Mouse (Mus musculus) limb, embryonic 10.5 days (tissue): ENCODE data around the gene Sh3bgrl3. TPM values are rescaled to one million over a fixed set of nuclear protein-coding genes. Genes with fewer than 3 reads are reported as not detected.

Source experiments
- DNase-seq: peaks from one replicate; pipeline ENCODE4 v3.0.0-alpha.2; 2017; ENCODE audit warnings: low spot score
- H3K27ac ChIP-seq: fragments of 300-500 bp; sonication (generic); 2 replicates; pipeline ENCODE4 v1.5.1; 2016; ENCODE audit warnings: mild to moderate bottlenecking
- H3K27me3 ChIP-seq: fragments of 300-500 bp; sonication (generic); 2 replicates; pipeline ENCODE4 v1.6.1; 2016; ENCODE audit warnings: low read depth, mild to moderate bottlenecking; ENCODE audit not compliant: poor library complexity, severe bottlenecking
- H3K36me3 ChIP-seq: fragments of 300-500 bp; sonication (generic); 2 replicates; pipeline ENCODE4 v1.6.1; 2016; ENCODE audit warnings: mild to moderate bottlenecking, moderate library complexity
- H3K4me1 ChIP-seq: fragments of 300-500 bp; sonication (generic); 2 replicates; pipeline ENCODE4 v1.6.1; 2016
- H3K4me3 ChIP-seq: fragments of 300-500 bp; sonication (generic); 2 replicates; pipeline ENCODE4 v1.5.1; 2016; ENCODE audit warnings: mild to moderate bottlenecking, moderate library complexity
- H3K9me3 ChIP-seq: fragments of 300-500 bp; sonication (generic); replicated peaks from 2 replicates; pipeline ENCODE4 v1.6.1; 2016; ENCODE audit warnings: mild to moderate bottlenecking
- WGBS: fragments of 180-500 bp; shearing (Covaris S2); methylation state at CpG from one replicate; pipeline ENCODE4 v1.1.7; 2016; 5-methylcytosine and 5-hydroxymethylcytosine counted together
- polyA plus RNA-seq: library from polyadenylated mRNA; unstranded; fragments of >200 nt; fragmentation: Nextera tagmentation; extraction: Ambion mirVana; gene quantifications from 2 replicates; pipeline ENCODE4 v1.2.1, GENCODE M21; 2016

Gene Sh3bgrl3
- polyA plus RNA-seq, 1 experiment from 2014 or later: 308 TPM

DNA sequence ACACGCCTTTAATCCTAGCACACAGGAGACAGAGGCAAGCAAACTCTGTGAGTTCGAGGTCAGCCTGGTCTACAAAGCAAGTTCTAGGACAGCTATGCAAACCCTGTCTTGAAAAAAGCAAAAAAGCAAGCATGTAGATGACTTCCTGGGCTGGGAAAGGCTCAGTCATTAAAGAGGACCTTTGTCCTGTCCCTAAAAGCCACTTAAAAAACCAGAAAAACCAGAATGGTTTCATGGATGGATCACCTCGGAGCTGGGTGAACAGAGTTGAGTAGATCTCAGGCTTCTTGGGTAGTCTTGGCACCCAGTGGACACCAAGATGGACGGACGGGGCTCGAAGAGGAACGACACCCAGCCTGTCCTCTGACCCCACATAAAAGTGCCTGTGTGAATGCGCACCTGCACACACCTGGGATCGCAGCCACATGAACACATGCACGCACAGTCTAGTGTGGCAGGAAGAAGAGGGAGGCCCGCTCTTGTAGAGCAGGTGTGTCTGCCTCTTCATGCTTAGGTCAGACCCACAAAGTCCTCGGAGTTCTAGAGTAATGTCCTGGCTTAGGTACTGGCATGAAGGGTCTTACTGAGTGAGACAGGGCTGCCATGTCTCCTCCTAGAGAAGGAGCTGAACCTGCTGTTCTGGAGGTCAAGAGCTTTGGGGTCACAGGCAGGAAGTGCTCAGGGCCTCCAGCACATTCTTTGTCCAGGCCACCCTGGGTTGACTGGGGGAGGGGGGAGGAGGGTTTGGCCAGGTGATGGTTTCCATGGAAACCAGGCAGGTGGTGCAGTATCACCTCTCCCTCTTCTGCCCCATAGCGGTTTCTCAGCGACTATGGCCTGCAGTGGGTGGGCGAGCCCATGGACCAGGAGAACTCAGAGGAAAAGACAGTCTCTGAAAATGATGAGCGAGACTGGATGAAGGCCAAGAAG lies 13.1 kb downstream of the Sh3bgrl3 start:
- WGBS: 85% methylated on average over 16 of the region's 16 CpGs
- Histone ChIP-seq H3K4me3 (no peak overlapping the region), H3K27ac (no peak overlapping the region), H3K9me3 (no peaks in the 10 kb centered on the region), H3K27me3 (no peaks in the 10 kb centered on the region), H3K4me1 (peaks cover 49% of the 10 kb centered on the region), H3K36me3 (no peaks in the 10 kb centered on the region)
- no peak for DNase-seq

DNA sequence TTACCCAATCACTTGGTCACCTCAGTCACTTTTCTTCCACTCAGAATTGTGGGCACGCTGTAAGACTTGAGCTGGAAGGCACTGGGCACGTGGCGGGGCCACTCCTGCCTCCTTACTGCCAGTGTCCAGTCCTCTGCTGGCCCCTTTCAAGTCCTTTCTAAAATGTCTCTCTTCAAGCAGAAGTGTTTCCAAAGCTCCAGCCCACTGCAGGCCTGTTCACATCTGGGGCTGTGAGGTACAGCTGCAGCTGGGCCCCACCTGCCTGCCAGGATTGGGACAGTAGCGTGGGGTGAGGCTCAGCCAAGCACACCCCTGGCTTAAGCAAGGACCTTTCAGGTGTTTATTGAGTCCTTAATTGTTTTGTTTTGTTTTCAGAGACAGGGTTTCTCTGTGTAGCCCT lies 14.6 kb downstream of the Sh3bgrl3 start:
- WGBS: 92% methylated on average over 4 of the region's 4 CpGs
- Histone ChIP-seq H3K36me3 (no peaks in the 10 kb centered on the region), H3K4me3 (no peak overlapping the region), H3K27ac (peak overlapping the region; percentile 61; the same call in 1 of the 2 replicates), H3K27me3 (no peaks in the 10 kb centered on the region), H3K9me3 (no peaks in the 10 kb centered on the region), H3K4me1 (peaks cover 40% of the 10 kb centered on the region)
- no peak for DNase-seq

DNA sequence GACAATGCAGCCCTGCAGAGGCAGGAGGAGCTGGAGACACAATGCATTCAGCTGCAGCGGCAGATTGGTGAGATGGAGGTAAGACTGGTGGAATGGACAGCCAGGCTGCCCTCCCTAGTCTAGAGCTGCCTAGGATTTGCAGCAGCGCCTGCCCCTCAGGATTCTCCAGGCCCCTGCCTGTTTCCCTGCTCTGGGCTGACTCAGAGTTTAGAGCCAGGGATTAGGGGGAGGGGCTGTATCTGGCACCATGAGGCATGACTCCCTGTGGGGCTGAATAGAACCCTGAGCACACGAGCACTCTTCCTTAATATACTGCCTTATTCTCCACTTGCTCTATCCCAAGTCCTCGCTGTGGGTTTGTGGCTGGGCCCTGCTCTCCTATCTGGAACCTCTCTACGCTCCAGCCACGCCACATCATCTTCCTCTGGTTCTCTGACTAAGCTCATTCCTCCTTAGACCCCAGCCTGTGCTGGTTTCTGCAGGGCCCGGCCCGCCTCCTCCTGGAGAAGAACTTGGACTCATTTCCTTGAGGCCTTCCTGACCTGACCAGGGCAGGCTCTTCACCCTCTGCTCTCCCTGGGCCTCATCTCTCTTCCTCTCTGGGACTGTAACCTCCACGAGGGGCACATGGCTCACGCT lies 15.1 kb downstream of the Sh3bgrl3 start:
- no peaks in the 10 kb centered on the region for H3K9me3 ChIP-seq
- H3K27me3 ChIP-seq: no peaks in the 10 kb centered on the region
- no peak overlapping the region for H3K4me3 ChIP-seq
- H3K4me1 ChIP-seq: peaks cover 39% of the 10 kb centered on the region
- 61% methylated on average over 10 of the region's 10 CpGs for WGBS
- no peak for DNase-seq
- peak overlapping the region; percentile 61 for H3K27ac ChIP-seq
- no peaks in the 10 kb centered on the region for H3K36me3 ChIP-seq

DNA sequence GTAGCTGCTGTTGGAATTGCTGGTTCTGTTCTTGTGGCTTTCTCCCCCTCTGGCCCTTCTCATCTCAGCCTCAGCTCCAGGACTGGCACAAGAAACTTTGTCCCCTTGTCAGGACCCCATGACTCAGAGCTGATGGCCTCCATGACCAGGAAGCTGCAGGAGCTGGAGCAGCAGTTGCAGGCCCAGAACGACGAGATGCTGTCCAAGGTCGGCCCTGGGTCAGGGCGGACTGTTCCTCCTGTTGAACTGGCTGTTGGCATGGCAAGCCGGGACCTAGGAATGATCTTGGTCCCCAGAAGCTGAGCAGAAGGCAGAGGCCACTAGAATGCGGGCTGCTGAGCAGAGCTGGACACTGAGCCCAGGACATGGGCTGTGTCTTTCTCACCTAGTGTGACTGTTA lies 16.2 kb downstream of the Sh3bgrl3 start:
- no peaks in the 10 kb centered on the region for H3K9me3 ChIP-seq
- no peaks in the 10 kb centered on the region for H3K36me3 ChIP-seq
- no peak overlapping the region for H3K4me3 ChIP-seq
- 83% methylated on average over 6 of the region's 6 CpGs for WGBS
- peaks cover 40% of the 10 kb centered on the region for H3K4me1 ChIP-seq
- no peaks in the 10 kb centered on the region for H3K27me3 ChIP-seq
- no peak overlapping the region; the same call in 1 of the 2 replicates for H3K27ac ChIP-seq
- no peak for DNase-seq

DNA sequence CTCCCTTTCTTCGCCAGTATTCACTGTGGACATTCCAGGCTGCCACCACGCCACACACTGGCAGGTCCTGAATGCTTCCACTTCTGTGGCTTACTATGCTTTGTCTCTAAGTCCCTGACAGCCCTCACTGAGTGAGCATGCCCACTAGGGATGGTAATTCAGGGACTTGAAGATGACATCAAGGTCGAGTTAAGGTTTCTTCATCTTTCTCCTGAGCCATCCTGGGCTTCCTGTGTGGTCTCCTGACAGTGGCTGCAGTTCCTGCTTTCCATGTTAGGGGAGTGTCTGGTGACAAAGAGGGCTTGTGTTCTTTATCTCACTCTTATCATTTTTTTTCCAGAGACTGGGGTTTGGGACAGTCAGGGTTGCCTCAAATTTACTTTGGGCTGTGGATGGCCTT lies 17.9 kb downstream of the Sh3bgrl3 start:
- 65% methylated on average over 3 of the region's 3 CpGs for WGBS
- Histone ChIP-seq H3K27ac (no peak overlapping the region), H3K36me3 (no peaks in the 10 kb centered on the region), H3K4me3 (no peak overlapping the region), H3K9me3 (no peaks in the 10 kb centered on the region), H3K4me1 (peaks cover 46% of the 10 kb centered on the region), H3K27me3 (no peaks in the 10 kb centered on the region)
- no peak for DNase-seq

DNA sequence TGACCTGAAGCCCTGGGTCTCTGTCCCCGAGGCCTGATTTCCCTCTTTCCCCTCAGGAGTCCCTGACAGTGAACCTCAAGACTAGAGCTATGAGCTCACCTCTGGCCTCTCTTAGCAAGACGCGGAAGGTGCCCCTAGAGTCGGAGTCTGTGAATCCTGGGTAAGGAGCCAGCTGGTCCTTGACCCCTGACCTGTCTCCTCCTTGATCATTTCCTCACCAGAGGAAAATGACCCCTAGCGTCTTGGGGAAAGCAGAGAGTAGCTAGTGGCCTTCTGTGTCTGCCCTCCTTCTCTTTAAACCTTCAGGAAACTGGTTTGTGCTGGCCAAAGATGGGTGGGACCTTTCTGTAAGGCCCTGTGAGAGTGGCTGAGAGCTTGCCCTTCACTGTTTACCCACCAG lies 20.4 kb downstream of the Sh3bgrl3 start:
- Histone ChIP-seq H3K9me3 (no peaks in the 10 kb centered on the region), H3K27ac (peak overlapping the region; percentile 36; the same call in 1 of the 2 replicates), H3K4me3 (no peak overlapping the region), H3K4me1 (peaks cover 32% of the 10 kb centered on the region), H3K27me3 (no peaks in the 10 kb centered on the region), H3K36me3 (no peaks in the 10 kb centered on the region)
- 23% methylated on average over 5 of the region's 5 CpGs for WGBS
- no peak for DNase-seq

DNA sequence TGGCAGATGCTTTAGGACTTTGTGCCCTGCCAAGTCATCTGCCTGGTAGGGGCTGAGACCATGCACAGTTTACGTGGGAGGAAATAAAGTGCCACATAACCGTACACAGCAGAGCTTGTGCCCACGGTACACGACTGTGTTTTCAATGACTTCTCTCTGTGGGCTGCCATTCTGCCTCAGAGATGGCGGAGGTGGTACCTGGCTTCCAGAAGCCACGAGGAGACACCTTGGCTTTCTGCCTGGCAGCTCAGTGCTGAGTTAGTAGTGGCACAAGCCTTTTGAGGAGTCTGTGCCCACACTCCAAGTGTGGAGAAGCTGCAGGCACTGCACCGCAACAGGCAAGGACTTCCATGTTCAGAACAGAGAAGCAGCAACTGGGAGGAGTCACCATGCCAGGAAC lies 20.9 kb downstream of the Sh3bgrl3 start:
- Histone ChIP-seq H3K4me1 (peaks cover 32% of the 10 kb centered on the region), H3K9me3 (no peaks in the 10 kb centered on the region), H3K4me3 (no peak overlapping the region), H3K27ac (peak overlapping the region; percentile 36; the same call in 1 of the 2 replicates), H3K27me3 (no peaks in the 10 kb centered on the region), H3K36me3 (no peaks in the 10 kb centered on the region)
- no peak for DNase-seq
- 88% methylated on average over 7 of the region's 7 CpGs for WGBS

DNA sequence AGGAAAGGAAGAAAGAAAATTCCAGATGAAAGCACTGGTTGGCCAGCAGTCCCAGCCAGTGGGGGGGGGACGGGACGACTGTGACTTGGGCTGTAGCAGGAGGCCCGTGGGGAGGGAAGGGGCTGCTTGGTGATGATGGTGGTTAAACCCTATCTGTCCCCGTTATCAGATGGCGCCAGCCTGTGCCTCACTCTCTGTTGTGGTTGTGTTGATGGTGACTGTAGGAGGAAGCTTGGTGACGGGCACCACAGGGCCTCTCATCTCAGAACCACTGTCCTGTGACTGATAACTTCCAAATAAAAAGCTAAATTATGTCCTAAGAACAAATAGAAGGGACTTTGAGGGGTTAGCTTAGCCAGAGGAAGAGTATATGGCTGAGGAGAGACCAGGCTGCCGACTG lies 22.5 kb downstream of the Sh3bgrl3 start:
- DNase-seq: no peak
- no peak overlapping the region for H3K4me3 ChIP-seq
- 78% methylated on average over 7 of the region's 7 CpGs for WGBS

DNA sequence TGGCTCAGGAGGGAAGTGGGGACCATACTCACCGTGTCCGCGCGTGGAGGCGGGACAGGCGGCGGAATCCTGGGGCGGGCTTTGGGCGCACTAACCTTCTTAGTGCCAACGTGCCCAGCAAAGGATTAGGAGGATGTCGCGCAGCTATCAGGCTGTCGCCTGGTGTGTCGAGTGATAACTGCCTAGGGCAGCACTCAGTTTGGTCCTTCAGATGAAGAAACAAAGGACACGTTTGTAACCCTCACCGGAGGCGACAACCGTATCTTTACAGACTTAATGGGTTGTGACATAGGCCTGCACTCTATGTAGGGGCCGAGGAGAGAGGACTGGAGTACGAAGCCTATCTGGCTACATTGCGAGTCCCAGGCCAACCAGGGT lies 25.9 kb downstream of the Sh3bgrl3 start:
- Histone ChIP-seq H3K27ac (peak overlapping the region; percentile 81), H3K9me3 (no peaks in the 10 kb centered on the region), H3K4me3 (peak overlapping the region; percentile 84), H3K4me1 (peaks cover 29% of the 10 kb centered on the region), H3K36me3 (no peaks in the 10 kb centered on the region), H3K27me3 (no peaks in the 10 kb centered on the region)
- WGBS: 5% methylated on average over 21 of the region's 21 CpGs
- DNase-seq: no peak

More for the DNA sequence above, 22.5 kb downstream of the Sh3bgrl3 start:
- peaks cover 30% of the 10 kb centered on the region for H3K4me1 ChIP-seq
- H3K27ac ChIP-seq: 0 out of 2 replicates have a peak overlapping the region, but pooled peaks have one; percentile 7
- H3K9me3 ChIP-seq: no peaks in the 10 kb centered on the region
- H3K36me3 ChIP-seq: no peaks in the 10 kb centered on the region
- no peaks in the 10 kb centered on the region for H3K27me3 ChIP-seq

DNA sequence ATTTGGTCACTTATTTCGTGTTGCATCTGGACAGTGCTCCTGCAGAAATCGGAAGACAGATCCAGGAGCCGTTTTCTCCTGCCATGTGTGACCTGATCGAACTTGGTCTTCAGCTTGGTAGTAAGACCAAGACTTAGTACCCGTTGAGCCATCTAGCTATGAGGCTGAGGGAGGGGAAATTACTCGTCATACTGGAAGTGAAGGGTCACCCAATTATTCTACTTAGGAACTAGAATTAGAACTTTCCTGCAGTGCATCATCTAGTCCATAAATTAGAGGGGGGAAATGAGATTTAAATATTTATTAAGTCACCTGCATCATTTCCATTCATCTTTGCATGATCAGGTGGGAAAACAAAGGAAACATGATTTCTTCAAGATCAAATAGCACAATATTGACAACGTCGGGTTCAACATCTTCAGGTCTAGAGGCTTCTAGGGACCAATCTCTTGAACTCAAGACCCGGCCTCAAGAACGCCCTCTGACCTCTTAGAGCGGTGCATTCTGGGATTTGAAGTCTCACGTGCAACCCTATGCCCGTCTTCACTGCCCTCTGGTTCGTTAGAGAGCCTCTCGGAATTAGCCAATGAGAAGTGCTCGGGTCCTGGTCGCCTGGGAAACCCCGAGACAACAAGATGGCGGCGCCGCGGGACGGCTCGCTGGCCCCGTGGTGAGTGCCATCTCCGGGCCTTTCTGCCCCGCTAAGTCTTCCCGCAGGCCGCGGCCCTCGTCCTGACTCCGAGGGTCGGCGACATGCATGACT lies 26.4 kb downstream of the Sh3bgrl3 start, which contains the start of gene Ubxn11:
Gene Ubxn11 (plus strand): TSS at position 592 of the 763 bp plus-strand sequence.
- H3K36me3 ChIP-seq: no peaks in the 10 kb centered on the region
- H3K4me3 ChIP-seq: peak within 1 kb of the TSS; percentile 84
- peak within 1 kb of the TSS; percentile 81 for H3K27ac ChIP-seq
- DNase-seq: peak; percentile 88
- H3K27me3 ChIP-seq: no peaks in the 10 kb centered on the region
- H3K9me3 ChIP-seq: no peaks in the 10 kb centered on the region
- H3K4me1 ChIP-seq: peaks cover 27% of the 10 kb centered on the region
- WGBS: 17% methylated on average over 34 of the region's 34 CpGs

DNA sequence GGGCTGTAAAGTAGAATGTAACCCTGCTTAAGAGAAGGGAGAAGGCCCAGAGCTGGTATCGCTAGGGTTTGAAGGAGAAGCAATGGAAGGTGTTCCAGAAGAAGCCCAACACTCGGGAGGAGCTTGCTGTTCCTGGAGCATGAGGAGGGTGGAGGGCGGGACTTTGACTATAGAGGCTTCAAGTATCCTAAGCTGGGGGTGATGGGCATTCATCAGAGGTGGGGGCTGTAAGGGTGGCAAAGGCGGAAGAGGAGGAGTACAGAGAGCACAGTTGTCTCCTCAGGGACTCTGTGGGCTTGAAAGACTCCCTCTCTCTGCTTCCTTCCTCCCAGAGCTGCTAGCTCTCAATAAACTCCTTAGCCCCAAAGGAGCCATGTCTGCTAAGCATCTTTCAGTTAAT lies 28.3 kb downstream of the Sh3bgrl3 start:
- Histone ChIP-seq H3K27me3 (no peaks in the 10 kb centered on the region), H3K4me1 (peaks cover 16% of the 10 kb centered on the region), H3K9me3 (no peaks in the 10 kb centered on the region), H3K4me3 (no peak overlapping the region), H3K36me3 (no peaks in the 10 kb centered on the region), H3K27ac (no peak overlapping the region)
- no peak for DNase-seq
- 85% methylated on average over 4 of the region's 4 CpGs for WGBS

DNA sequence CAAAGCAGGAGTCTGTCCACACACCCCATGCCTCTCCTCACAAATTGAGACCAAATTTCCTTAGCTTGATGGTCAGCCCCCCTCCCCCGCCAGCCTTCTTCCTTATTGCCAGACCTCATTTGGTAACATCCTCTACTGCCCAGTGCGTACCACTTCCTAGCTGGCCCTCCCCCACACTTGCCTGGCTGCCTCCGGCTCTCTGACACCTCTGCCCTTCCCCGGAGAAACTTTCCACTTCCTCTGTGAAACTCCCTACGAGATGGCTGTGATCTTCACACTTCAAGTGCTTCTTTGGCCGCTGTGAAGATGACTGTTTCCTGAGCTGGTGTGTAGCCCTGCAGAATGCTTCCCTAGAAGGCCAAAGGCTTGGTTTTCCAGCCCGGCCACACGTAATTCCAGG lies 30.0 kb downstream of the Sh3bgrl3 start:
- H3K27me3 ChIP-seq: no peaks in the 10 kb centered on the region
- DNase-seq: no peak
- no peak overlapping the region for H3K4me3 ChIP-seq
- no peaks in the 10 kb centered on the region for H3K9me3 ChIP-seq
- no peaks in the 10 kb centered on the region for H3K36me3 ChIP-seq
- H3K27ac ChIP-seq: no peak overlapping the region
- 40% methylated on average over 8 of the region's 8 CpGs for WGBS
- peaks cover 16% of the 10 kb centered on the region for H3K4me1 ChIP-seq
